22 mouse cellular contexts compared by ENCODE assay signal in genomic region chr5:130097837-130098236, GRCm38 (mm10). TPM values are rescaled to one million over a fixed set of nuclear protein-coding genes. Genes with fewer than 3 reads are reported as not detected.
DNase-seq lines count a peak whose midpoint lies in the region; ATAC-seq and TF ChIP-seq lines count a peak whose summit lies in the region.
"Had no signal": no experiment of that assay in that cellular context is flagged by ENCODE, and none has a peak within 500 bp of the region (broad histone marks: within the 10 kb centered on the region; RNA-seq: fewer than 3 reads in every experiment).

No protein-coding gene starts in this region.

- H3K9me3 ChIP-seq in heart, embryonic 10.5 days: no peaks in the 10 kb centered on the region
- H3K9me3 ChIP-seq in liver, embryonic 11.5 days (ENCODE audit: control insufficient read depth, low read length): no peaks in the 10 kb centered on the region
- H3K9me3 ChIP-seq: embryonic facial prominence, embryonic 12.5 days; heart, embryonic 13.5 days; midbrain, embryonic 13.5 days; neural tube, embryonic 13.5 days had no signal

- 33% methylated on average over 2 of the region's 2 CpGs for whole genome bisulfite sequencing in heart, embryonic 10.5 days
- 36% methylated on average over 2 of the region's 2 CpGs for WGBS in heart, adult 2 months
- 46% methylated on average over 2 of the region's 2 CpGs for WGBS in liver, embryonic 11.5 days

- TF ChIP-seq CTCF in heart, adult 2 months (IDR thresholded peaks at IDR 0.05): no peak

- no peak for TF ChIP-seq EP300 in heart, adult 2 months (IDR thresholded peaks at IDR 0.05; ENCODE audit: insufficient read depth, low read depth, low read length)

- H3K4me3 ChIP-seq in heart, embryonic 10.5 days: no peak overlapping the region
- no peak overlapping the region for H3K4me3 ChIP-seq in heart, adult 2 months
- no peak overlapping the region for H3K4me3 ChIP-seq in liver, embryonic 11.5 days (ENCODE audit: low read depth, low read length)
- H3K4me3 ChIP-seq: embryonic facial prominence, embryonic 12.5 days; heart, embryonic 13.5 days; midbrain, embryonic 13.5 days; neural tube, embryonic 13.5 days had no signal

- H3K9ac ChIP-seq in heart, adult 2 months (ENCODE audit: low read depth, low read length): no peak overlapping the region
- no peak overlapping the region for H3K9ac ChIP-seq in liver, embryonic 11.5 days (ENCODE audit: low read depth, low read length)
- H3K9ac ChIP-seq: embryonic facial prominence, embryonic 12.5 days; heart, embryonic 13.5 days; midbrain, embryonic 13.5 days; neural tube, embryonic 13.5 days had no signal

- intact Hi-C loops in heart, adult 2 months (cut with DNase I): no loop called here

- no peak for TF ChIP-seq POLR2A in heart, adult 2 months (IDR thresholded peaks at IDR 0.05; ENCODE audit: insufficient read depth, low read depth, low read length)

- no peaks in the 10 kb centered on the region; the same call in 1 of the 2 replicates for H3K79me2 ChIP-seq in heart, adult 2 months (replicated peaks; ENCODE audit: control insufficient read depth, insufficient read depth, low read length)

- H3K27ac ChIP-seq in heart, embryonic 10.5 days: peak overlapping the region; percentile 29; the same call in 1 of the 2 replicates
- H3K27ac ChIP-seq in heart, adult 2 months: no peak overlapping the region
- no peak overlapping the region for H3K27ac ChIP-seq in liver, embryonic 11.5 days (ENCODE audit: low read depth, low read length)
- H3K27ac ChIP-seq: embryonic facial prominence, embryonic 12.5 days; heart, embryonic 13.5 days; midbrain, embryonic 13.5 days; neural tube, embryonic 13.5 days had no signal

- peak; percentile 82 for DNase-seq in heart, embryonic 10.5 days (ENCODE audit: low spot score)
- no peak for DNase-seq in heart, adult 2 months
- DNase-seq in c-Kit-positive CD71-positive TER-119-negative erythroid progenitor cells, embryonic 14.5 days (ENCODE audit: low read depth): peak; percentile 48
- no peak for DNase-seq in liver, embryonic 11.5 days (ENCODE audit: low spot score)
- DNase-seq in spleen, postnatal 10 days (ENCODE audit: low spot score in 2 of 2): no peak
- no peak for DNase-seq in adrenal gland, postnatal 14 days
- no peak for DNase-seq in left cerebral cortex, adult 18-20 months (ENCODE audit: low spot score in 2 of 2)
- DNase-seq: adrenal gland, adult 8-10 months; cerebellum, adult 8-10 months; heart, postnatal 4 days; kidney, adult 9 months; kidney, postnatal 36 days; lung, adult 2 months; right cerebral cortex, adult 18-20 months; thymus, postnatal 36 days had no signal

- peak; percentile 90 for ATAC-seq in liver, embryonic 11.5 days (replicated peaks; ENCODE audit: low FRiP score)
- ATAC-seq in megakaryocyte progenitor cell, adult 5-6 weeks (replicated peaks; ENCODE audit: poor library complexity): peak; percentile 82
- ATAC-seq: forebrain, embryonic 16.5 days; midbrain, embryonic 13.5 days; Patski had no signal

- peaks cover 11% of the 10 kb centered on the region for H3K36me3 ChIP-seq in heart, embryonic 10.5 days
- no peaks in the 10 kb centered on the region for H3K36me3 ChIP-seq in heart, adult 2 months (ENCODE audit: control insufficient read depth, insufficient read depth, low read length)
- peaks cover 5% of the 10 kb centered on the region for H3K36me3 ChIP-seq in liver, embryonic 11.5 days (ENCODE audit: control insufficient read depth, insufficient read depth, low read length)

- H3K27me3 ChIP-seq in heart, embryonic 10.5 days (ENCODE audit: insufficient read depth, poor library complexity, severe bottlenecking): no peaks in the 10 kb centered on the region
- no peaks in the 10 kb centered on the region for H3K27me3 ChIP-seq in heart, adult 2 months (ENCODE audit: control insufficient read depth, insufficient read depth, low read length)
- no peaks in the 10 kb centered on the region for H3K27me3 ChIP-seq in liver, embryonic 11.5 days (replicated peaks; ENCODE audit: control insufficient read depth, insufficient read depth, low read length)
- H3K27me3 ChIP-seq: embryonic facial prominence, embryonic 12.5 days; heart, embryonic 13.5 days; midbrain, embryonic 13.5 days; neural tube, embryonic 13.5 days; Patski had no signal

- peak overlapping the region; percentile 19; the same call in 1 of the 2 replicates for H3K4me2 ChIP-seq in liver, embryonic 11.5 days
- H3K4me2 ChIP-seq: embryonic facial prominence, embryonic 12.5 days; heart, embryonic 13.5 days; midbrain, embryonic 13.5 days; neural tube, embryonic 13.5 days had no signal

- H3K4me1 ChIP-seq in heart, embryonic 10.5 days: peaks cover 16% of the 10 kb centered on the region
- peaks cover 2% of the 10 kb centered on the region for H3K4me1 ChIP-seq in heart, adult 2 months (ENCODE audit: control insufficient read depth, insufficient read depth, low read length)
- peaks cover 10% of the 10 kb centered on the region for H3K4me1 ChIP-seq in liver, embryonic 11.5 days (replicated peaks; ENCODE audit: control insufficient read depth, insufficient read depth, low read length)
- H3K4me1 ChIP-seq: embryonic facial prominence, embryonic 12.5 days; midbrain, embryonic 13.5 days; neural tube, embryonic 13.5 days had no signal

RNA-seq across cellular contexts. Expression of gene Tpst1, which starts 24.7 kb away (rescaled TPM):
- polyA plus RNA-seq in heart, embryonic 10.5 days (2016; fragmentation: Nextera tagmentation; extraction: Ambion mirVana): 27.2 and 44.6 TPM in 2 replicates
- total RNA-seq in heart, adult 2 months (2021): 1 to 10 TPM; 7.4 to 9.4 TPM
- polyA plus RNA-seq in heart, adult 2 months (2012; rRNA removed): 10.1 and 12.6 TPM in 2 replicates
- polyA plus RNA-seq in liver, embryonic 11.5 days (2014; fragmentation: Nextera tagmentation; extraction: Ambion mirVana): 54.0 and 58.2 TPM in 2 replicates
- 10.6 and 10.7 TPM in 2 replicates for total RNA-seq in megakaryocyte progenitor cell, adult 5-6 weeks (2015)
- 4.3 and 6.8 TPM in 2 replicates for total RNA-seq in megakaryocyte progenitor cell, adult 5-6 weeks (2017)
- 32.5 and 35.5 TPM in 2 replicates for total RNA-seq in adrenal gland, postnatal 14 days (2021)
- total RNA-seq in left cerebral cortex, adult 18-20 months (2021): 10 to 100 TPM; 34.3 to 34.6 TPM

RNA-seq across cellular contexts. Expression of gene Kctd7, which starts 46.8 kb away (rescaled TPM):
- polyA plus RNA-seq in heart, embryonic 10.5 days (2016; fragmentation: Nextera tagmentation; extraction: Ambion mirVana): 4.4 and 4.8 TPM in 2 replicates
- total RNA-seq in heart, adult 2 months (2021): 1 to 10 TPM; 1.5 to 3.7 TPM
- 2.5 and 3.1 TPM in 2 replicates for polyA plus RNA-seq in heart, adult 2 months (2012; rRNA removed)
- 8.5 TPM in 2 replicates for polyA plus RNA-seq in liver, embryonic 11.5 days (2014; fragmentation: Nextera tagmentation; extraction: Ambion mirVana)
- 1.9 and 2.7 TPM in 2 replicates for total RNA-seq in megakaryocyte progenitor cell, adult 5-6 weeks (2015)
- total RNA-seq in megakaryocyte progenitor cell, adult 5-6 weeks (2017): 2.3 and 5.3 TPM in 2 replicates
- total RNA-seq in adrenal gland, postnatal 14 days (2021): 8.7 and 10.0 TPM in 2 replicates
- 10 to 100 TPM; 14.3 to 14.7 TPM for total RNA-seq in left cerebral cortex, adult 18-20 months (2021)

Comparison
In these comparisons a context has a peak if more than half of its experiments do, and no peak if none do; other contexts are left out.
1. DNase-seq: peak in heart, embryonic 10.5 days (single experiment) and c-Kit-positive CD71-positive TER-119-negative erythroid progenitor cells, embryonic 14.5 days (single experiment); none in heart, adult 2 months (0 of 2), liver, embryonic 11.5 days (single experiment), spleen, postnatal 10 days (0 of 2), adrenal gland, postnatal 14 days (single experiment) and left cerebral cortex, adult 18-20 months (0 of 2).